Mouse (Mus musculus) G1E-ER4 (cell line): ENCODE data around the gene Zbtb25. TPM values are rescaled to one million over a fixed set of nuclear protein-coding genes. Genes with fewer than 3 reads are reported as not detected.
A peak's percentile ranks its signal among the peaks of the same experiment; 100 is the strongest.

ENCODE experiments used
- GATA1 ChIP-seq: IDR thresholded peaks from one replicate; pipeline ENCODE4 v1.8.0; 2012; ENCODE audit warnings: low read length, inconsistent platforms
- polyA plus RNA-seq: library from polyadenylated mRNA; stranded (reverse); fragments of >175 nt; gene quantifications from 2 replicates; pipeline ENCODE4 v1.2.3, GENCODE M21; 2012

Gene Zbtb25
- polyA plus RNA-seq, 1 experiment: 12.6 TPM

GRCm38 (mm10) chr12:76391595-76392271 is 22.3 kb upstream of the Zbtb25 start:
- peak; percentile 27 for TF ChIP-seq GATA1

- TF ChIP-seq GATA1: no peak
Observed at GRCm38 (mm10) chr12:76388794-76389193, 19.4 kb upstream of the Zbtb25 start.

DNA sequence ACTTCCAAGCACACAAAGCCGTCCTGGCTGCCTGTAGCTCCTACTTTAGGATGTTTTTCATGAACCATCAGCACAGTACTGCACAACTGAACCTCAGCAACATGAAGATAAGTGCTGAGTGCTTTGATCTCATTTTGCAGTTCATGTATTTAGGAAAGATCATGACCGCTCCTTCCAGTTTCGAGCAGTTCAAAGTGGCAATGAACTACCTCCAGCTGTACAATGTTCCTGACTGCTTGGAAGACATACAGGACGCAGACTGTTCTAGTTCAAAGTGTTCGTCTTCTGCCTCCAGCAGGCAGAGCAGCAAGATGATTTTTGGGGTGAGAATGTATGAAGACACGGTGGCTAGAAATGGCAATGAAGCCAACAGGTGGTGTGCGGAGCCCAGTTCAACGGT is 15.9 kb upstream of the Zbtb25 start:
- TF ChIP-seq GATA1: no peak

DNA sequence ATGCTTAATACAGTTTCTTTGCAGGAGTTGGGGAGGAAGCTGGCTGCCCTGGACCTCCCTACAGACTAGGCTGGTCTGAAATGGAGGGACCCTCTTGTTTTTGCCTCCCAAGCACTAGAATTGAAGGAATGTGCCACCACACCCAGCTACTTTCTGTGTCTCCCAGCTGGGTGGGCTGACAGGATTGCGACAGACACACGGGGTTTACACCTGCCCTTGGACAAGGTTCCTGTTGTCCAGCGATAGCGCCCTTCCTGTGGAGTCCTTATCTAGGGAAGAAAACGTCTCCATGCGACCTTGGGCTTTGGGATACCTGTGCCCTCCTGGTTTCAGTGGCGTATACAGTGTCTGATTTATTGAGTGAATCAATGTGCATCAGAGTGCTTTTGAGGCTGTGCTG is 10.7 kb upstream of the Zbtb25 start:
- no peak for TF ChIP-seq GATA1

GRCm38 (mm10) chr12:76378556-76378955 is 9.2 kb upstream of the Zbtb25 start:
- no peak for TF ChIP-seq GATA1

GRCm38 (mm10) chr12:76377726-76378125 is 8.3 kb upstream of the Zbtb25 start:
- no peak for TF ChIP-seq GATA1

DNA sequence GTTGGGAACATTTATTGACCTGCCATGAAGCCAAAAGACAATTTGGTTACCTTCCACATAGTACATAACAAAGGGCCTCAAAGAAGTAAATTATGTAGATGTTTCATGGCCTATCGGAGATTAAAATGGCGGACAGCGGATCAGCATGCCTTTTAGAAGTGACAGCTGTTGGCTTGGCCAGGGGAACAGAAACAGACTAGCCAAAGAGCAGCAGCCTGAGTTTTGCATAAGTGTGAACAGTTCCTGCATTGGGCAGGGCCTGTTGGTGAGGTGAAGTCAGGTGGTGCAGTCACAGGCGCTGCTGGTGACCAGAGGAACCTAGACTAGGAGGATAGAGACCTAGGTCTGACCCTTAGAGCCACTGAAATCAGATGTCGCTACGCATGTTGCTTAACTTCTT is 7.7 kb upstream of the Zbtb25 start:
- TF ChIP-seq GATA1: no peak

GRCm38 (mm10) chr12:76376649-76377048 is 7.2 kb upstream of the Zbtb25 start:
- TF ChIP-seq GATA1: no peak

GRCm38 (mm10) chr12:76375506-76375905 is 6.1 kb upstream of the Zbtb25 start:
- TF ChIP-seq GATA1: no peak

GRCm38 (mm10) chr12:76374911-76375310 is 5.5 kb upstream of the Zbtb25 start:
- no peak for TF ChIP-seq GATA1

DNA sequence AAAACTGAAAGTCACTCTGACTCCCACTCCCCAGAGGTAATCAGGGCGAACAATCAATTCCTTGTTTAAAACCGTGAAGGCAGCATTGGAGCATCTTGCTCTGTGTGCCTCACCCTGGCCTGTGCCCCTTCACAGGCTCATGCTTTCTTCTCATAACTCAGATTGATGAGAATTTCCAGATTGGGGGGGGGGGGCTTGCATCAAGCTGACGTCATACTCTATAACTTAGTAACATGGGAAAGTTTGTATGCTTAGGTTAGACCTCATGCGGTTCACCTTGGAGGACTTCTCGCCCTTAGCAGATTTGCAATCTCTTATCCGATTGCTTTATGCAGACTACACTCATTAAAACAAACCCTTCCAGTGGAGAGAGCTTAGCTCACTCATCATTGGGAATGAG is 4.6 kb upstream of the Zbtb25 start:
- TF ChIP-seq GATA1: no peak

DNA sequence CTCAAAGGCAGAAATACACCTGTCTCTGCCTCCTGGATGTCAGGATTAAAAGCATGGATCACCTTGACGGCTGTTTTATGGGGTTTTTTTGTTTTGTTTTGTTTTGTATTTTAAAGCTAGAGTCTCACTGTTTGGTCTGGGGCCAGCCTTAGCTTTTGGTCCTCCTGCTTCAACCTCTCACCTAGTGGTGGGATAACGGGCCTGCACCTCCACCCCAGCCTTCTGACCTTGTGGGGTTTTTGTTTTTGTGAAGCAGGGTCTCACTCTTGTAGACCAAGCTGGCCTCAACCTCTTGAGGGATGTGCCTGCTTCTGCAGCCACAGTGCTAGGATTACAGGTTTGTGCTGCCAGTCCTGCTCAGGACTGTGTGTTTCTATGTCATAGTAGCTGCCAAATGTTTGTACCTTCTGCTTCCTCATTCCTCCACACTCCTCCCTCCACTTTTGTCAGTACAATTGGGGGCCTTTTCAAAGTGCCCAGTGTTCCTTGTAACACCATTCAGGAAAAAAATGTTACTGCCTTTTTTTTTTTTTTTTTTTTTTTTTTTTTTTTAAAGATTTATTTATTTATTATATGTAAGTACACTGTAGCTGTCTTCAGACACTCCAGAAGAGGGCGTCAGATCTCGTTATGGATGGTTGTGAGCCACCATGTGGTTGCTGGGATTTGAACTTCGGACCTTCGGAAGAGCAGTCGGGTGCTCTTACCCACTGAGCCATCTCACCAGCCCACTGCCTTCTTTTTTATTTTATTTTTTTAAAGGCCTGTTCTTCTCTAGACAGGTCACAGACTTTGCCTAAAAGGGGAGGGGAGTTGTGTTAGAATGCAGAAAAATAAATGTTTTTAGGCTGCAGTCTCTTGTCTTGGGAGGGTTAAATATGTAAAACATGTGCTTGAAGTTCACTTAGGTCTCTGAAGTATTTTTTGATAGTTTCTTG is 3.7 kb upstream of the Zbtb25 start:
- no peak for TF ChIP-seq GATA1

GRCm38 (mm10) chr12:76372046-76372445 is 2.6 kb upstream of the Zbtb25 start:
- no peak for TF ChIP-seq GATA1

GRCm38 (mm10) chr12:76370831-76371571 is 1.6 kb upstream of the Zbtb25 start:
- no peak for TF ChIP-seq GATA1

GRCm38 (mm10) chr12:76369978-76370830 is 802 bp upstream of the Zbtb25 start, which contains the start of gene Zbtb1:
Zbtb1 (plus strand) TSS chr12:76370266.
- no peak for TF ChIP-seq GATA1
